Mouse (Mus musculus): ENCODE measurements around the gene Ralgapa1. TPM values are rescaled to one million over a fixed set of nuclear protein-coding genes. Genes with fewer than 3 reads are reported as not detected.

Gene Ralgapa1
- total and polyA plus RNA-seq, 3 experiments = 14.1 to 111 (median 29.7) TPM

DNA sequence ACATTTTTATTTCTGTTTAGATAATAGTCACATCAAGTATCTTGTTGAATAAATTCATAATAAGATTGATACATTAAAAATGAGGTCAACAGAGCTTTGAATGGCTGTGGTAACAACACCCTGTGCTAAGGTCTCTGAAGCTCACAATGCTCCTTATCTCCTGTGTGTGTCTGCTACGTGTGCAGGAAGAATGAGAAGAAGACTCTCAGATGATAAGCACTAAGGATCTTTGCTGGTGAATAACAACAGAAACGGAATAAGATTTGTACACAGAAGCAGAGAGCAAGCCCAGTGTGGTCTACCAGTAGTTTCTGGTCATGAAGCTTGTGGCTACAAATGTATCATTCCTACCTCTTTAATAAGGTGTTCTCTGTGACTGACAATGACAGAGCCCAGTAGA lies 210.2 kb downstream of the Ralgapa1 start (continued):
- TF ChIP-seq ETS1 (IDR thresholded peaks at IDR 0.05; ENCODE audit: low read depth, low read length) = peak; percentile 59

DNA sequence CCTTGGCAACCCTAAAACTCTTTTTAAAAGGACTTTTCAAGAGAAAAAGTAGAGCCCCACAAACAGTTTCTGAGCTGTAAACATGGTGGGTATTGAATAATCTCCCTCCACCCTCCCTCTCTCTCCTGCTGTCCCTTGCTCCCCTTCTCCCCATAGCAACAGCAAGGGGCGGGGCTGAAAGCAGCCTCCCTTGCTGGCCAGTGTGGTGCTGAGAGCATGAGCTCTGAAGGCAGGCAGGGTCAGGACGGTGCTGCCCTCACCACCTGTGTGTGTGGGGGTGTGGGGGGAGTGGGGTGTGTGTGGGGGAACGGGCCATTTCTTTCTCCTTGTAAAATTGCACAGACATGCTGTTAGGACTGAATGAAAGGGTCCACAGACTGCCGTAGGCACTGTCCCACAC lies 213.1 kb downstream of the Ralgapa1 start:
- TF ChIP-seq KAT2A (conservative IDR thresholded peaks at IDR 0.05; ENCODE audit: low read depth, low read length) = no peak
- TF ChIP-seq RAD21 (IDR thresholded peaks at IDR 0.05; ENCODE audit: low read depth, low read length) = no peak
- no peak for TF ChIP-seq USF1 (IDR thresholded peaks at IDR 0.05; ENCODE audit: low read depth, low read length)
- TF ChIP-seq MEF2A (IDR thresholded peaks at IDR 0.05; ENCODE audit: extremely low read depth, insufficient replicate concordance, low read depth, low read length, poor library complexity, severe bottlenecking) = no peak
- no peak for TF ChIP-seq HCFC1 (IDR thresholded peaks at IDR 0.05; ENCODE audit: low read depth, low read length)
- TF ChIP-seq JUND (IDR thresholded peaks at IDR 0.05; ENCODE audit: low read depth, low read length) = no peak
- no peak for TF ChIP-seq RCOR1 (IDR thresholded peaks at IDR 0.05; ENCODE audit: low read depth, low read length)
- TF ChIP-seq MAFK (IDR thresholded peaks at IDR 0.05; ENCODE audit: borderline replicate concordance, low read depth, low read length) = no peak
- TF ChIP-seq SMC3 (IDR thresholded peaks at IDR 0.05; ENCODE audit: low read depth, low read length) = no peak
- no peak for TF ChIP-seq MYB (IDR thresholded peaks at IDR 0.05; ENCODE audit: low read depth, low read length)
- TF ChIP-seq CHD2 (IDR thresholded peaks at IDR 0.05; ENCODE audit: low read length) = no peak
- TF ChIP-seq SIN3A (IDR thresholded peaks at IDR 0.05; ENCODE audit: low read length) = no peak
- Histone ChIP-seq H3K4me1 (ENCODE audit: control insufficient read depth in 1 of 2, insufficient read depth in 2 of 2, low read length in 2 of 2) (peaks cover 5 to 7% of the 10 kb centered on the region in 2 experiments), H3K36me3 (ENCODE audit: control insufficient read depth in 1 of 2, insufficient read depth in 2 of 2, low read length in 2 of 2) (peaks cover 0 to 20% of the 10 kb centered on the region in 2 experiments; a peak in 2 of 4 replicates), H3K27me3 (ENCODE audit: control insufficient read depth in 1 of 2, insufficient read depth in 2 of 2, low read length in 2 of 2) (no peaks in the 10 kb centered on the region), H3K4me3 (ENCODE audit: control insufficient read depth in 1 of 2, insufficient read depth in 1 of 2, low read depth in 2 of 2, low read length in 2 of 2) (no peak overlapping the region), H3K79me2 (ENCODE audit: control insufficient read depth, insufficient read depth, low read length, poor library complexity) (no peaks in the 10 kb centered on the region), H3K27ac (ENCODE audit: control insufficient read depth, low read depth, low read length) (no peak overlapping the region), H3K9me3 (replicated peaks; ENCODE audit: insufficient read depth, low read length) (no peaks in the 10 kb centered on the region), H3K9ac (ENCODE audit: control insufficient read depth, low read depth, low read length, poor library complexity, severe bottlenecking) (no peak overlapping the region)
- no peak for DNase-seq (ENCODE audit: low read depth, low spot score)

DNA sequence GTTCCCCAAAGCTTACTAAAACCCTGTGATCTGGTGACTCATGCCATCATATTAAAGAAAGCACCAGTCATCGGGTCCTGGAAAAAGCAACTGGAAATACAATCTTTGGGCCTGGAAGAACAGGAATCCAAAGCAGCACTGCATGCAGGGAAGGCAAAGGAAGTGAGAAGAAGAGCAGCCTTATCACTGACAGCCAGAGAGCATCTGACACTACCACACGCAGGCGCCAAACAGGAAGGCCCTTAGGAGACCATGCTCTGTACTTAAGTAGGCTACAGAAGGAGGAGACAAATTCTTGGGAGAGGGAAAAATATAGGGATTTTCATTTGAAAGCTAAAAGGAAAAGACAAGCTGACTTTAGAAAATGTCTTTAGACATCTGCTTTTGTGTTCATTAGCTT lies 216.6 kb downstream of the Ralgapa1 start:
- no peaks in the 10 kb centered on the region for H3K27me3 ChIP-seq (ENCODE audit: control insufficient read depth in 1 of 2, insufficient read depth in 2 of 2, low read length in 2 of 2)
- no peak overlapping the region for H3K9ac ChIP-seq (ENCODE audit: control insufficient read depth, low read depth, low read length, poor library complexity, severe bottlenecking)
- peak; percentile 79 for DNase-seq (ENCODE audit: low read depth, low spot score)
- H3K79me2 ChIP-seq (ENCODE audit: control insufficient read depth, insufficient read depth, low read length, poor library complexity) = no peaks in the 10 kb centered on the region
- no peak overlapping the region for H3K27ac ChIP-seq (ENCODE audit: control insufficient read depth, low read depth, low read length)
- peak; percentile 57 for TF ChIP-seq NRF1 (IDR thresholded peaks at IDR 0.05; ENCODE audit: insufficient read depth, low read depth, low read length, poor library complexity, severe bottlenecking)
- TF ChIP-seq ZMIZ1 (IDR thresholded peaks at IDR 0.05; ENCODE audit: low read depth, low read length) = no peak
- peak; percentile 56 to 76; a peak in 3 of 4 replicates for TF ChIP-seq EP300 (IDR thresholded peaks at IDR 0.05; ENCODE audit: low read depth in 1 of 2, low read length in 2 of 2)
- TF ChIP-seq MXI1 (IDR thresholded peaks at IDR 0.05; ENCODE audit: low read depth, low read length) = peak; percentile 23; the same call in 1 of the 2 replicates
- TF ChIP-seq ZNF384 (IDR thresholded peaks at IDR 0.05; ENCODE audit: low read depth, low read length) = no peak
- peak; percentile 81 for TF ChIP-seq TCF12 (IDR thresholded peaks at IDR 0.05; ENCODE audit: low read depth, low read length)
- peak; percentile 76 for TF ChIP-seq GATA1 (IDR thresholded peaks at IDR 0.05; ENCODE audit: low read depth, low read length)
- no peak for TF ChIP-seq RAD21 (IDR thresholded peaks at IDR 0.05; ENCODE audit: low read depth, low read length)
- peak; percentile 71 for TF ChIP-seq TAL1 (IDR thresholded peaks at IDR 0.05; ENCODE audit: low read length)
- TF ChIP-seq GABPA (IDR thresholded peaks at IDR 0.05; ENCODE audit: low read depth, low read length) = no peak
- no peak overlapping the region for H3K4me3 ChIP-seq (ENCODE audit: control insufficient read depth in 1 of 2, insufficient read depth in 1 of 2, low read depth in 2 of 2, low read length in 2 of 2)
- H3K36me3 ChIP-seq (ENCODE audit: control insufficient read depth in 1 of 2, insufficient read depth in 2 of 2, low read length in 2 of 2) = peaks cover 0 to 9% of the 10 kb centered on the region in 2 experiments; a peak in 2 of 4 replicates
- H3K4me1 ChIP-seq (ENCODE audit: control insufficient read depth in 1 of 2, insufficient read depth in 2 of 2, low read length in 2 of 2) = peaks cover 2 to 3% of the 10 kb centered on the region in 2 experiments; a peak in 1 of 4 replicates
- no peaks in the 10 kb centered on the region for H3K9me3 ChIP-seq (replicated peaks; ENCODE audit: insufficient read depth, low read length)
